Mouse (Mus musculus) neural tube, embryonic 12.5 days (tissue): ENCODE measurements around the gene Gm35315. TPM values are rescaled to one million over a fixed set of nuclear protein-coding genes. Genes with fewer than 3 reads are reported as not detected.
"Not testable (repeated sequence)": the region's sequence is repeated elsewhere in the genome, so short reads cannot be mapped to it uniquely, and the experiment has no call there.

Source experiments
- ATAC-seq: fragments of 200-750 bp; cut with Nextera tagmentation; 2 replicates; pipeline ENCODE4 v1.8.0; 2017; ENCODE audit warnings: low read depth, mild to moderate bottlenecking, moderate TSS enrichment, moderate library complexity; ENCODE audit not compliant: low FRiP score
- H3K27ac ChIP-seq: fragments of 300-500 bp; sonication (generic); 2 replicates; pipeline ENCODE4 v1.5.1; 2016
- H3K27me3 ChIP-seq: fragments of 300-500 bp; sonication (generic); replicated peaks from 2 replicates; pipeline ENCODE4 v1.6.1; 2016; ENCODE audit warnings: mild to moderate bottlenecking
- H3K36me3 ChIP-seq: fragments of 300-500 bp; sonication (generic); 2 replicates; pipeline ENCODE4 v1.6.1; 2016; ENCODE audit warnings: mild to moderate bottlenecking
- H3K4me1 ChIP-seq: fragments of 300-500 bp; sonication (generic); 2 replicates; pipeline ENCODE4 v1.6.1; 2016
- H3K4me2 ChIP-seq: fragments of 300-500 bp; sonication (generic); replicated peaks from 2 replicates; pipeline ENCODE4 v1.6.1; 2016; ENCODE audit warnings: mild to moderate bottlenecking
- H3K4me3 ChIP-seq: fragments of 300-500 bp; sonication (generic); 2 replicates; pipeline ENCODE4 v1.5.1; 2016
- H3K9ac ChIP-seq: fragments of 300-500 bp; sonication (generic); 2 replicates; pipeline ENCODE4 v1.6.1; 2016; ENCODE audit warnings: mild to moderate bottlenecking
- H3K9me3 ChIP-seq: fragments of 300-500 bp; sonication (generic); 2 replicates; pipeline ENCODE4 v1.6.1; 2016; ENCODE audit warnings: mild to moderate bottlenecking
- WGBS: fragments of 180-500 bp; shearing (Covaris S2); methylation state at CpG from one replicate; pipeline ENCODE4 v1.1.7; 2016; 5-methylcytosine and 5-hydroxymethylcytosine counted together
- polyA plus RNA-seq: library from polyadenylated mRNA; unstranded; fragments of >200 nt; fragmentation: Nextera tagmentation; extraction: Ambion mirVana; gene quantifications from 2 replicates; pipeline ENCODE4 v1.2.1, GENCODE M21; 2016

Gene Gm35315
- 0.65 and 0.70 TPM in 2 replicates for polyA plus RNA-seq

DNA sequence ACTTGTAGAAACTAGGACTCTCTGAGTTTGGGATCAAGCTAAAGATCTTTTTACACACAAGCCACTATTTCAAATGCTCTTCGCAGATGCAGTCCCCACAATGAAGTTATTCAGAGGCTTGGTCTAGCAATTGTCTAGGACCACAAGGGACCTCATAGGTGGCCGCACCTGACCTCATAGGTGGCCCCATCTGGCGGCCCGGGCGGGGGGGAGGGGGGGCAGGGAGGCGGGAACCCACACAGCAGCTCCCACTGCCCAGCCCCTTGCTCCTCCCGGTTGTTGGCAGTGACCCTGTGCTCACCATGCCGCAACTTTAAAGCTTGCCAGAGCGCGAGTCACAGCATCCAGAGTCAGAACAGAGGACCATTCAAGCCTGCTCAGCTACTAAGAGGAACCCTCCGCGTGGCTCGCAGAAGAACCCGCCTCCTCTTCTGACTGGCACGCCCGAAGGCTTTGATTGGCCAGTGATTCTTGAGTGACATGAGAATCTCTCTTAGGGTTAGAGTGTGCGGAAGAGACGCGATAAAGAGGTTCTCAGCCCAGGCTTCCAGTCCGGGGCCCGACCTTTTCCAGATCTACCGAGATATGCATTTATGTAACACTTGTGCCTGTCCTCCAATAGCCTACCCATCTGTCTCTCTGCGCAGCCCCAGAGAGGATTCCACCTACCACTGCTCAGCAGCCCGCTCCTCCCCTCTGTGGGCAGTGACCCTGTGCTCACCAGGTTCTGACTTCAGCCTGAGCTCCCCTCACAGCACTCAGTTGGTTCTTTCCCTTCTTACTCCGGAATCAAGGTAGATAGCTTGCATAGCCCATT is at the start of gene Gm35315:
Gene Gm35315, minus strand, starts transcription at position 391 of the 817 bp plus-strand sequence.
- WGBS, result 2% methylated on average over 25 of the region's 25 CpGs
- Histone ChIP-seq H3K4me1 (no peaks in the 10 kb centered on the region), H3K4me2 (peak within 1 kb of the TSS; percentile 77), H3K27me3 (no peaks in the 10 kb centered on the region), H3K4me3 (peak within 1 kb of the TSS; percentile 51), H3K27ac (0 out of 2 replicates have a peak within 1 kb of the TSS, but pooled peaks have one; percentile 26), H3K9me3 (no peaks in the 10 kb centered on the region), H3K9ac (peak within 1 kb of the TSS; percentile 66), H3K36me3 (no peaks in the 10 kb centered on the region)
- peak; percentile 95 for ATAC-seq

DNA sequence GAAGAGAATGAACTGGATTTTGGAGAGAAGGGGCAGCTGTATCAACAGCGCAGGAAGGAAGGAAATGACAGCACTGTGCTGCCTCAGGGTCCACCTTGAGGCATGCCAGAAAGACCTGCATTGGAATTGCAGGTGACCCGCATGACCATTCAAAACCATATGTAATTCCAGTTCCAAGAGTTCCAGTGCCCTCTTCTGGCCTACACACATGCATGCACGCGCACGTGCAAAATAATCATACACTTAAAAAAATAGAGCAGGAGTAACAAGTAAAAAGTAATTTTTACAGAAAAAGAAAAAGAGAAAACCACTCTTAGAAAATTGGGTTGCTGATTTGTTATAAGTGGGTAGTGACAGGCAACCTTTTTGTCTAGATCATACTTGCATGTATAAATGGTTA is 48.8 kb upstream of the Gm35315 start:
- Histone ChIP-seq H3K4me3 (no peak overlapping the region), H3K9me3 (no peaks in the 10 kb centered on the region), H3K27me3 (no peaks in the 10 kb centered on the region), H3K27ac (no peak overlapping the region), H3K9ac (no peak overlapping the region), H3K36me3 (peaks cover 67% of the 10 kb centered on the region), H3K4me2 (no peak overlapping the region), H3K4me1 (no peaks in the 10 kb centered on the region)
- no peak for ATAC-seq
- WGBS, result 92% methylated on average over 5 of the region's 5 CpGs

DNA sequence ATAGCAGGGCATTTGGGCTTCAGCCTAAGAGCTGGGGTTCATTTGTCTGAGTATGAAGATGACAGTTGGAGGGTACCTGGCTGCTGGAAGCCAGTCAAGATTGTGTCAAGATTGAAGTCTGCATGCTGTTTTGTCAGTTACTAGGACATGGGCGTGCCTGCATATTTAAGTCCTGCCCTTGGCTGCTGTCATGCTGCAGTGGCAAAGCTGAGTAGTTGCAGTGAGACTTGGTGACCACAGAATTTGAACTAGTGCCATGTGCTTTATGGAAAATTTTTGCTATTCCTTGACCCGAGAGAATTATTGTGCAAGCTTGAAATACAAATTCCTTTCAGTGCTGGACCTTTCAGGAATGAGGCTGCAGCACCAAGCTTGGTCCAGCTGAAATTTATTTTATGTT is 48.1 kb upstream of the Gm35315 start:
- ATAC-seq, result no peak
- no peaks in the 10 kb centered on the region for H3K27me3 ChIP-seq

DNA sequence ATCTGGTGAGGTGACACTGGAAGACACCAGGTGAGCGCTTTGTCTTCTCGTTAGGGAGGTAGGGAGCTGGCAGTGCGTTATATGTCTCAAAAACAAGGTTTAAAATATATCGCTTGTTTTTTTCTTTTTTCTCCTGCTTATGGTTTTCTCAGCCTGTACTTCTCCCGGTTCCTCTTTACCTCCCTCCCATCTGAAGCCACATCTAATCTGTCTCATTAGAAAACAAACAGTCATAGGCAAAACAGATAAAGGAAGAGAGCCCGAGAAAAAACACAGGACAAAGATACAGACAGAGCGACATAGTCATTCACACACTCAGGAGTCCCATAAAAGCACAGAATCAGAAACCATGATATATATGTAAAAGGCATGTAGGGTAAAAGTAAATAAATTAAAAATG is 46.2 kb upstream of the Gm35315 start:
- no peak overlapping the region for H3K4me3 ChIP-seq
- WGBS, result 94% methylated on average over 7 of the region's 7 CpGs
- no peak for ATAC-seq
- H3K9ac ChIP-seq, result no peak overlapping the region
- peaks cover 45% of the 10 kb centered on the region for H3K36me3 ChIP-seq
- H3K27ac ChIP-seq, result no peak overlapping the region
- no peak overlapping the region for H3K4me2 ChIP-seq
- H3K27me3 ChIP-seq, result no peaks in the 10 kb centered on the region
- H3K4me1 ChIP-seq, result no peaks in the 10 kb centered on the region
- no peaks in the 10 kb centered on the region for H3K9me3 ChIP-seq

More for the DNA sequence above, 48.1 kb upstream of the Gm35315 start:
- no peak overlapping the region for H3K9ac ChIP-seq
- H3K9me3 ChIP-seq, result no peaks in the 10 kb centered on the region
- no peak overlapping the region for H3K4me2 ChIP-seq
- H3K4me3 ChIP-seq, result no peak overlapping the region
- H3K36me3 ChIP-seq, result peaks cover 61% of the 10 kb centered on the region
- H3K4me1 ChIP-seq, result no peaks in the 10 kb centered on the region
- WGBS, result 96% methylated on average over 2 of the region's 2 CpGs
- no peak overlapping the region for H3K27ac ChIP-seq

DNA sequence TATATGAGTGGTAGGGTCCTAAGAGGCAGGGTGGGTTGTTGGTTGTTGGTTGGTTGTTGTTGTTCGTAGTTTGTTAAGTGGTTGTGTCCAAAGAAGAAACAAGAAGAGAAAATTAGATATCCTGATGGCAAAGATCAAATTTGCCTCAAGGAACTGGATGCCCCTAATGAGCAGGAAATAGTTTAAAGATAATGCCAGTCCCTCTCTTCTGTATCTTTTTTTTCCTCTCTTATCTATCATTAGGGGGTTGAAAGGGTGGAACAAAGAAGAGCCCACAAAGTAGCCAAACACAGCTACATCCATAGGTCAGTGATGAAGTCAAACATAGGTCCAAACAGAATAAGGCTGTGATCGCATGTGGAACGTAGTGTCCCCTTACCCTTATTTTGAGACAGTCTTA is 45.1 kb upstream of the Gm35315 start:
- WGBS, result 94% methylated on average over 3 of the region's 3 CpGs
- peaks cover 35% of the 10 kb centered on the region for H3K36me3 ChIP-seq
- H3K27me3 ChIP-seq, result no peaks in the 10 kb centered on the region
- no peak for ATAC-seq
- H3K4me1 ChIP-seq, result no peaks in the 10 kb centered on the region
- H3K4me3 ChIP-seq, result no peak overlapping the region
- no peak overlapping the region for H3K9ac ChIP-seq
- no peak overlapping the region for H3K4me2 ChIP-seq
- H3K27ac ChIP-seq, result no peak overlapping the region
- H3K9me3 ChIP-seq, result no peaks in the 10 kb centered on the region

DNA sequence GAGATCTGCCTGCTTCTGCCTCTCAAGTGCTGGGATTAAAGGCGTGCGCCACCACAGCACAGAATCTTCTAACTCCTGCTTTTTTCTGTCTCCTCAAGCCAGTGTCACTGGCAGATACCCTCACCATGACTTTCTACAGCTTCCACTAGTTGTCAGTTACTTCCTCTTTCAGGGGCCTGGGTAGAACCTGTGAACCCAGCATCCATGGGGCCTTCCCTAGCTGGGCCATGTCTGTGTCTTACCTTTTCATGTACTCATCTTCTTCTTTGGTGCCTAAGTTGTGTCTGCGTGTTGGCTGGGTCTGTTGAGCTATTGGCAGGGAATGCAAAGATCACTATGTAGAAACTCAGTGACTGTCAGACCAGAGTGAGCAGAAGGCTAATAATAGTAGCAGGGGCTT is 43.6 kb upstream of the Gm35315 start:
- no peak overlapping the region for H3K4me2 ChIP-seq
- H3K9me3 ChIP-seq, result no peaks in the 10 kb centered on the region
- peaks cover 24% of the 10 kb centered on the region for H3K36me3 ChIP-seq
- H3K27ac ChIP-seq, result no peak overlapping the region
- no peak overlapping the region for H3K9ac ChIP-seq
- no peak overlapping the region for H3K4me3 ChIP-seq
- WGBS, result 94% methylated on average over 3 of the region's 3 CpGs
- ATAC-seq, result no peak
- H3K27me3 ChIP-seq, result no peaks in the 10 kb centered on the region
- no peaks in the 10 kb centered on the region for H3K4me1 ChIP-seq

DNA sequence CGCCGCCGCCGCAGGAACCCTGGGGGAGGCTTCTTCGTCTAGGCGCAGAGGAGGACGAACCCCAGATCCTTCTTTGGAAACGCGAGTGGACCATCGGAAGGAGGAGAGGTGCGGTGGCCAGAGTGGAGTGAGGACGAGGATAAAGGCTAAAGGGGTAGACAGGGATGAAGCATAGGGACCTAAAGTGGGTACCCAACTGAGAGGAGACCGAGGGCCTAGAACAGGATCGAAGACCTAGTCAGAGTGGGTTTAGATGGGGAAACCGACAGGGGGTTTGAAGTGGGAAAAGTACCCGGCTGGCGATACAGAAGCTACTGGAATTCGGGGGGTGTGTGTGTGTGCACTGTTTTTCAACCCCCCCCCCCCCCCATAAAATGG is 41.9 kb upstream of the Gm35315 start:
- H3K9ac ChIP-seq, result peak overlapping the region; percentile 79
- peak overlapping the region; percentile 83 for H3K4me3 ChIP-seq
- no peaks in the 10 kb centered on the region for H3K9me3 ChIP-seq
- peaks cover 17% of the 10 kb centered on the region for H3K36me3 ChIP-seq
- ATAC-seq, result peak; percentile 64
- no peaks in the 10 kb centered on the region for H3K27me3 ChIP-seq
- H3K27ac ChIP-seq, result 0 out of 2 replicates have a peak overlapping the region, but pooled peaks have one; percentile 8
- no peaks in the 10 kb centered on the region for H3K4me1 ChIP-seq
- H3K4me2 ChIP-seq, result peak overlapping the region; percentile 62
- WGBS, result 6% methylated on average over 18 of the region's 18 CpGs

DNA sequence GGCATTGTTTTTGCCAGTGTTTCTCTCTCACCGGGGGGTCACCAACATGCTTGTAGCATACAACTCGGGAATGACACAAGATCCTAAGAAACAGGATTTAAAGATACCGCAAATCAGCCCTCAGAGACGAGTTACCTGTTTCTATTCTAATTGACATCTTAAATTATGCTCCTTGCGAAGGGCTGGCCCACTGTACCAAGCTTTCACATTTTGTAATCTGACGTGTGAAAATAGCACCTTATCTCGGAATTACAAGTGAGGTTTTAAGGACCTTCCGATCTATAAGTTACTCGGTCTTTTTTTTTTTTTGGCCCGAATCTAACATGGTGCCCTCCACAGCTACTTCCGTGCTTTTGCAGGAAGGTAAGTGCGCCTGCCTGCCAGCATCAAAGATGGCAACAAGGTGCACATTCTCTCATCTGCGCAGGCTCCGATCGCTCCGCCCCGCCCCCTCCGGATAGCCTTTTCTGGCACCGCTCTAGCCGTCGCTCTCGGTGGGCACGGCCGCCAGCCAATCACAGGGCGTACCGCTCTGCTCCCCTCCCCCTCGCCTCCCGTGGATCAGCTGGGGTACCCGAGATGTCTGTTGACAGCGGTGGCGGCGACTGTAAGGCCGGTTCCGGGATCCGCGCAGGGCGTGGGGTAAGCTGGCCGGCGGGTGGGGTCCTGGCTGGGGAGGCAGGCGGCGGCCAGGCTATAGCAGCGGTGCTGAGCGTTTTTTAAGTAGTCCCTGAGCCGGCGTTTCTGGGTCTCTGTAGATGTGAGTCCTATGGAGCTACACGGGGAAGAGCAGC is 41.3 kb upstream of the Gm35315 start, which contains the start of gene Chfr:
Gene Chfr, plus strand, starts transcription at position 550 of the 794 bp plus-strand sequence.
- H3K4me1 ChIP-seq, result no peaks in the 10 kb centered on the region
- H3K36me3 ChIP-seq, result peaks cover 19% of the 10 kb centered on the region
- H3K4me3 ChIP-seq, result peak within 1 kb of the TSS; percentile 83
- H3K27me3 ChIP-seq, result no peaks in the 10 kb centered on the region
- ATAC-seq, result peak; percentile 100
- H3K9ac ChIP-seq, result peak within 1 kb of the TSS; percentile 79
- WGBS, result 4% methylated on average over 46 of the region's 46 CpGs
- H3K9me3 ChIP-seq, result peaks cover 1% of the 10 kb centered on the region; the same call in 1 of the 2 replicates
- peak within 1 kb of the TSS; percentile 62 for H3K4me2 ChIP-seq
- H3K27ac ChIP-seq, result 0 out of 2 replicates have a peak within 1 kb of the TSS, but pooled peaks have one; percentile 8

DNA sequence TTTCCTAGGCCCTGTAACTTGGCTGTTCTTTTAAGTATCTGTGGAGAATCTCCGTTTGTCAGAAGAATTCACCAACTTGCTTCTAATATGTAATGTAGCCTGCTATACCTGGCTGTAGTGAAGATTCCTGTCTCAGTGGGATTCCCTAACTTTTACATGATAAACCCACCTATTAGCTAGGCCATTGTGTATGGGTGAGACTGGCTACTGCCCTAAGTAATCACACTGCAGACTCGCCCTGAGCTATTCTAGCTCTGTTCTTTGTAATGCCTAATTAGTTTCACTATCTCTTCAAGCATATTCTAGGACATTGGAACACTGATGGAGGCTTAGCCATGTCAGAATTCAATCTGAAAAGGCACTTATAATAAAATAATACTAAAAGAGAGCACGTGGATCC is 28.2 kb upstream of the Gm35315 start:
- not testable (repeated sequence) for H3K4me3 ChIP-seq, ATAC-seq, H3K27me3 ChIP-seq, H3K4me2 ChIP-seq, H3K4me1 ChIP-seq, H3K9ac ChIP-seq, H3K9me3 ChIP-seq, H3K27ac ChIP-seq
- peaks cover 66% of the 10 kb centered on the region for H3K36me3 ChIP-seq
- WGBS, result 87% methylated on average over 3 of the region's 3 CpGs

DNA sequence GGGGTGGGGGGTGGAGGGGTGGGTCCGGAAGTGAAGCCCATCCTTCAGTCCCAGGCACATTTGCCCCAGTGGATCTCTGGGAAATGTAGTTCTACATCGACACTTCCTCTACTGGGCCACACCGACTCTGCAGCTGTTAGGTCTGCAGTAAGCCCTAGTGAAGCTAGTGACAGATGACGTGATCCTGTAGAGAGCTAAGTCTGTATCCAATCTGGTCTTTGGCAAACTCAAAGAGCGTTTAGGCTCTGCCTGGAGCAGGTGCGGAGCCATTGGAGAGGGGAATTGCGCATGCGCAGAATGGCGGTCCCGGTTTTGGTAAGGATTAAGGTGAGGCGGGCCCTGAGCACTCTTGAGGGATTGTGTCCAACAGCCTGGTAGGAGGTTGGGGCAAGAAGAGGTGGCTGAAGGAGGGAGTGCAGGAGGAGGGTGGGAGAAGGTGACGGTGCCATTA is 15.8 kb upstream of the Gm35315 start, which contains the start of gene Zfp605:
Gene Zfp605, plus strand, starts transcription at position 102 of the 451 bp plus-strand sequence.
- H3K4me1 ChIP-seq, result peaks cover 13% of the 10 kb centered on the region
- peaks cover 39% of the 10 kb centered on the region for H3K36me3 ChIP-seq
- H3K9ac ChIP-seq, result peak within 1 kb of the TSS; percentile 56
- H3K9me3 ChIP-seq, result no peaks in the 10 kb centered on the region
- peak within 1 kb of the TSS; percentile 75 for H3K4me2 ChIP-seq
- WGBS, result 1% methylated on average over 12 of the region's 12 CpGs
- H3K4me3 ChIP-seq, result peak within 1 kb of the TSS; percentile 51
- no peaks in the 10 kb centered on the region for H3K27me3 ChIP-seq
- peak; percentile 54 for ATAC-seq
- H3K27ac ChIP-seq, result peak within 1 kb of the TSS; percentile 61

DNA sequence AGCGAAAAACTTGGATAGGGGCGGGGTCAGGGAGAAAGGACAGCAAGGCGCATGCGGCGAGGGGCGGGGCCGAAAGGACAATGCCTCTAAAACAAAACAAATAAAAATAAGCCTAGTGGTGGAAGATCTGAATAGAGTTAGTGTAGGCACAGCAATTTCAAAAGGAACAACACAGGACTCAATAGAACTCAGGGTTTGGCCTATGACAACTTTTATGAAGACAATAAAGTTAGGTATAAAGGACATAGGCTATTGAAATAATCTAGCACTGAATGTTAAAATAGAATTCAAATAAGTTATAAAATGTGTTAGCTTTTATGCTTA is 14.0 kb upstream of the Gm35315 start:
- Histone ChIP-seq H3K9me3 (no peaks in the 10 kb centered on the region), H3K4me1 (peaks cover 13% of the 10 kb centered on the region), H3K4me2 (peak overlapping the region; percentile 94), H3K36me3 (peaks cover 45% of the 10 kb centered on the region), H3K27me3 (no peaks in the 10 kb centered on the region), H3K9ac (peak overlapping the region; percentile 77; the same call in 1 of the 2 replicates), H3K27ac (no peak overlapping the region), H3K4me3 (peak overlapping the region; percentile 84)
- ATAC-seq, result no peak
- 0% methylated on average over 7 of the region's 7 CpGs for WGBS
